Mouse (Mus musculus) embryo, embryonic 11 days (tissue): ENCODE results near the gene Tnni2.

Experiments
- DNase-seq: peaks from one replicate; pipeline ENCODE4 v3.0.0-alpha.2; 2015

Tnni2 gene

GRCm38 (mm10) chr7:142462190-142462589, 20.6 kb downstream of the Tnni2 start:
- no peak for DNase-seq

- DNase-seq = no peak
These were observed 21.0 kb downstream of the Tnni2 start for GRCm38 (mm10) chr7:142462594-142463078.

GRCm38 (mm10) chr7:142470171-142470691, 28.6 kb downstream of the Tnni2 start:
- DNase-seq = no peak

- DNase-seq = peak; percentile 80
These were observed 29.3 kb downstream of the Tnni2 start for GRCm38 (mm10) chr7:142470808-142471413.

GRCm38 (mm10) chr7:142471414-142471861, 29.8 kb downstream of the Tnni2 start:
- peak; percentile 46 for DNase-seq

- DNase-seq = peak; percentile 48
These were observed 30.4 kb downstream of the Tnni2 start for GRCm38 (mm10) chr7:142471884-142472570.

- no peak for DNase-seq
These were observed 31.3 kb downstream of the Tnni2 start for GRCm38 (mm10) chr7:142472936-142473335.

GRCm38 (mm10) chr7:142473476-142473875, 31.9 kb downstream of the Tnni2 start:
- no peak for DNase-seq

GRCm38 (mm10) chr7:142474799-142475198, 33.2 kb downstream of the Tnni2 start:
- no peak for DNase-seq

GRCm38 (mm10) chr7:142475641-142476040, 34.0 kb downstream of the Tnni2 start:
- DNase-seq = no peak

GRCm38 (mm10) chr7:142476271-142476670, 34.7 kb downstream of the Tnni2 start:
- no peak for DNase-seq

GRCm38 (mm10) chr7:142476795-142477452, 35.3 kb downstream of the Tnni2 start:
- DNase-seq = no peak

GRCm38 (mm10) chr7:142478001-142478400, 36.4 kb downstream of the Tnni2 start:
- no peak for DNase-seq

- no peak for DNase-seq
These were observed 37.0 kb downstream of the Tnni2 start for GRCm38 (mm10) chr7:142478574-142478973.

GRCm38 (mm10) chr7:142479307-142479706, 37.7 kb downstream of the Tnni2 start:
- no peak for DNase-seq

GRCm38 (mm10) chr7:142479886-142480285, 38.3 kb downstream of the Tnni2 start:
- no peak for DNase-seq

- no peak for DNase-seq
These were observed 39.1 kb downstream of the Tnni2 start for GRCm38 (mm10) chr7:142480661-142481060.

GRCm38 (mm10) chr7:142481186-142481567, 39.6 kb downstream of the Tnni2 start:
- peak; percentile 85 for DNase-seq

GRCm38 (mm10) chr7:142481568-142482255, 40.1 kb downstream of the Tnni2 start:
- peak; percentile 84 for DNase-seq

GRCm38 (mm10) chr7:142482256-142482609, 40.6 kb downstream of the Tnni2 start:
- peak; percentile 59 for DNase-seq

- peak; percentile 70 for DNase-seq
These were observed 41.5 kb downstream of the Tnni2 start for GRCm38 (mm10) chr7:142483136-142483535.

GRCm38 (mm10) chr7:142484780-142485179, 43.2 kb downstream of the Tnni2 start:
- no peak for DNase-seq

GRCm38 (mm10) chr7:142486751-142487162, 45.1 kb downstream of the Tnni2 start:
- DNase-seq = no peak
